Mouse (Mus musculus) ES-Bruce4 (cell line): Measurements from ENCODE around the gene Abracl. TPM values are rescaled to one million over a fixed set of nuclear protein-coding genes. Genes with fewer than 3 reads are reported as not detected.

ENCODE experiments used
- H3K27ac ChIP-seq: 2 replicates; pipeline ENCODE4 v1.5.1; 2012; ENCODE audit warnings: low read length, inconsistent platforms; ENCODE audit not compliant: insufficient read depth
- H3K27me3 ChIP-seq: 2 replicates; pipeline ENCODE4 v1.6.1; 2012; ENCODE audit warnings: mild to moderate bottlenecking, low read length, inconsistent platforms; ENCODE audit not compliant: control insufficient read depth, poor library complexity, insufficient read depth, severe bottlenecking
- H3K36me3 ChIP-seq: 2 replicates; pipeline ENCODE4 v1.6.1; 2012; ENCODE audit warnings: inconsistent platforms, mild to moderate bottlenecking, low read length, moderate library complexity; ENCODE audit not compliant: control insufficient read depth, poor library complexity, insufficient read depth, severe bottlenecking
- H3K4me1 ChIP-seq: one replicate; pipeline ENCODE4 v1.8.1; 2011; ENCODE audit warnings: low read length; ENCODE audit not compliant: control insufficient read depth, insufficient read depth
- H3K4me3 ChIP-seq: 2 replicates; pipeline ENCODE4 v1.5.1; 2011; ENCODE audit warnings: low read depth, mild to moderate bottlenecking, low read length
- H3K9ac ChIP-seq: 2 replicates; pipeline ENCODE4 v1.6.1; 2012; ENCODE audit warnings: low read depth, mild to moderate bottlenecking, inconsistent platforms; ENCODE audit not compliant: poor library complexity, severe bottlenecking
- H3K9me3 ChIP-seq: replicated peaks from 2 replicates; pipeline ENCODE4 v1.6.1; 2012; ENCODE audit warnings: mild to moderate bottlenecking, low read length, inconsistent platforms; ENCODE audit not compliant: control insufficient read depth, poor library complexity, insufficient read depth, severe bottlenecking
- CTCF ChIP-seq: IDR thresholded peaks from one replicate; pipeline ENCODE4 v1.8.1; 2011; ENCODE audit warnings: low read depth, low read length
- EP300 ChIP-seq: IDR thresholded peaks from 2 replicates; pipeline ENCODE4 v1.6.1; 2011; ENCODE audit warnings: low read depth, low read length; ENCODE audit not compliant: insufficient read depth
- POLR2A ChIP-seq: IDR thresholded peaks from one replicate; pipeline ENCODE4 v1.8.1; 2011; ENCODE audit warnings: low read length; ENCODE audit not compliant: insufficient read depth
- polyA plus RNA-seq: library from polyadenylated mRNA; stranded (reverse); fragments of >200 nt; gene quantifications from 2 replicates; pipeline ENCODE4 v1.2.4, GENCODE M21; 2011; ENCODE audit warnings: low read depth; ENCODE audit not compliant: missing spikeins, insufficient read depth, insufficient read length

Abracl gene
- polyA plus RNA-seq, 1 experiment: 58.5 TPM

DNA sequence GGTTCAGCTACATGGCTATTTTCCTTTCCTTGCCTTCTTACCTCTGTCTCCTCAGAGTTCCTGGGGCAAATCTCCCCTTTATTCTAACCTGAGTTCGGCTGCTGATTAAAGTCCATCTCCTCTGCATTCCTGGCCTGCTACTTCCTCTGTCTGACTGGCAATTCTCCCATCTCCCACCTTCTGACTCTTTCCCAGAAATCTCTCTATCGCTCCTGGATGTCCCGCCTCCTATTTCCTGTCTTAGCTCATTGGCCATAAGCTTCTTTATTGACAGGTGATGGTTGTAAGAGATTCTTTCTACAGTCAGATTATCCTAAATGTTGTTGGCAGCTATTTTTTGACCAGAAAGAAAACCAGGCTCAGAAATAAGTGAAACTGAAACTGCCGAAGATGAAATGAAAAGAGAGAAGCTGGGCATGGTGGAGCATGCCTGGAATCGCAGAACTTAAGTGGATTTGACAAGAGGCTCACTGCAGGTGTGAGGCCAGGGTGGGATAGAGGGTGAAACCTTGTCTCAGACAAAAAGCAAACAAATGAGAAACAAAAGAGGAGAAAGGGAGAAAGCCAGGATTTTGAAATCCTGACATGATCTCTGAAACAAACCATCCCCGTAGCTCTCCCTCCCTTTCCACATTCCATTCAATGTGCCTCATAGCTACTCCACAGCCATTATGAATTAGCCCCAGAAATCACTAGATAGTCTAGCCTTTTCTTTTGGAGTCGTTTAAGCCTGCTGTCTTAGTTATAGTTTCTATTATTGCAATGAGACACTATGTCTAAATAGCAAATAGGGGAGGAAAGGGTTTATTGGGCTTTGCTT, 17.7 kb downstream of the Abracl start:
- no peak overlapping the region for H3K4me3 ChIP-seq
- no peaks in the 10 kb centered on the region for H3K27me3 ChIP-seq
- H3K9ac ChIP-seq: no peak overlapping the region
- no peaks in the 10 kb centered on the region for H3K36me3 ChIP-seq
- H3K4me1 ChIP-seq: peaks cover 2% of the 10 kb centered on the region
- H3K27ac ChIP-seq: no peak overlapping the region
- H3K9me3 ChIP-seq: no peaks in the 10 kb centered on the region
- TF ChIP-seq POLR2A (no peak), CTCF (no peak), EP300 (no peak)

DNA sequence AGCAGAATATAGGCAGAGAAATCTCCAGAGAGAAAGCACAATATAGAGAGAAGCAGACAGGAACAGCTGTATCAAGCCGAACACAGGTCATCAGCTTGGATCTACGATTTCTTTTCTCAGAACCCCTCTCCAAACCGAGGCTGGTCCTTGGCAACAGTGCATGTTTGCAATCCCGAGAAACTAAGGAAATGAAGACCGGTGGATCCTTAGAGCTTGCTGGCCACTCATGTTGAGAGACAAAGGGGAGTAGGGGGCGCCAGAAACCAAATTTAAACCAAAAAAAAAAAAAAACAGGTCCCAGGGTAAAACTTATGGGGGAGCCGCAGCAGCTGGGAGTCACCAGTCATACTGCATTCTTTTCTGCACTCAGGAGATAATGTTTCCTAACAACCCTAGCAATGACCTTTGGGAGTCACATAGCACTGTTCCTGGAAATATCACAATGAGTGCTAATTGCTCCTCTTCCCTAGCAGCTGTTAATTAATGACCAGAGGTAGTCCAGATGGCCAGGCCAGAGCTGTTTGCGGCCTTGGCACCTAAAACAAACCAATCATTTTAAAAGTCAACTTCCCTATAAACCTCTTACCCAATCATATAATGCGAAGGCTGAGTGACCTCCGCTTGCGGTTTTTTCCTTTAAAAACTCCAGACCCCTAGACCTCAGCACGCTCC, 19.0 kb downstream of the Abracl start:
- Histone ChIP-seq H3K9ac (no peak overlapping the region), H3K4me1 (peaks cover 2% of the 10 kb centered on the region), H3K27ac (peak overlapping the region; percentile 72), H3K27me3 (no peaks in the 10 kb centered on the region), H3K36me3 (no peaks in the 10 kb centered on the region), H3K4me3 (no peak overlapping the region), H3K9me3 (no peaks in the 10 kb centered on the region)
- TF ChIP-seq CTCF (no peak), EP300 (no peak), POLR2A (no peak)

DNA sequence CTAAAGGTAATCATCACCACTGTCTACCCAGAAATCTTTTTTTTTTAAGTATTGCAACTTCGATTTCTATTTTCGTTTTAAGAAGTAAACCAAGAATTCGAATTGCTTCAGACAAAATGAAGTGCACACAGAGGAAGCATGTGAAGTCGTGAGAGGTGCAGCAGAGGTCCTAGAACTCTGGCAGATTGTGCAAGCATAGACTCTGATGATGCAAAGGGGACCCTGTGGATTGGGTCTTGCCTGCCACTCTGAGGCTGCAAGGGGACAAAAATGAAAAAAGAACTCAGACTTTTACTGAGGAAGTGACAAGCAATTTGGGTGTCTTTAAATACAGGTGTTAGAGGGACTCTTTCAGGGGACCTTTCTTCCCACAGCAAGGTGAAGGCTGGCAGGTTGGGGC, 32.5 kb downstream of the Abracl start:
- TF ChIP-seq EP300 (no peak), POLR2A (no peak), CTCF (no peak)
- no peak overlapping the region for H3K9ac ChIP-seq

DNA sequence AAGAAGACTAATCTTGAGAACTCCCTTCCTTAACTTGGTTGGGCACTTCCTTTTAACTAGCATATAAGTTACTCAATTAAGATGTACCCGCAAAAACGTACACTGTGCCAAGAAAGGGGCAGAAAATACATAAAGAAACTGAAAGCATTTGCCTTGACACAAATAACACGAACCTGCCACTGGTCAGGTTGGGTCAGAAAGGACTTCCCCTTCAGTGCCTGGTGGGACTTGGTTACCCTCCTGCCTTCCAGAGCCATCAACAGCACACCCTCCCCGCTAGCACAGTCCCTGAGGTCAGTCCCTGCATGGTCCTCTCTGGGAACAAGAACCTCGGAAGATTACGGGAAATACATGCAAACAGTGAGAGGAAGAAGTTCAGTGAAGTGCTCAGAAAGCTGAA, 34.0 kb downstream of the Abracl start:
- H3K4me3 ChIP-seq: no peak overlapping the region
- no peaks in the 10 kb centered on the region for H3K4me1 ChIP-seq
- TF ChIP-seq CTCF (no peak), POLR2A (no peak), EP300 (no peak)
- no peaks in the 10 kb centered on the region for H3K36me3 ChIP-seq
- no peaks in the 10 kb centered on the region for H3K9me3 ChIP-seq
- H3K27ac ChIP-seq: no peak overlapping the region
- no peaks in the 10 kb centered on the region for H3K27me3 ChIP-seq
- H3K9ac ChIP-seq: no peak overlapping the region

More for the DNA sequence above, 32.5 kb downstream of the Abracl start:
- Histone ChIP-seq H3K4me1 (no peaks in the 10 kb centered on the region), H3K4me3 (no peak overlapping the region), H3K27me3 (no peaks in the 10 kb centered on the region), H3K27ac (no peak overlapping the region), H3K9me3 (no peaks in the 10 kb centered on the region), H3K36me3 (no peaks in the 10 kb centered on the region)

DNA sequence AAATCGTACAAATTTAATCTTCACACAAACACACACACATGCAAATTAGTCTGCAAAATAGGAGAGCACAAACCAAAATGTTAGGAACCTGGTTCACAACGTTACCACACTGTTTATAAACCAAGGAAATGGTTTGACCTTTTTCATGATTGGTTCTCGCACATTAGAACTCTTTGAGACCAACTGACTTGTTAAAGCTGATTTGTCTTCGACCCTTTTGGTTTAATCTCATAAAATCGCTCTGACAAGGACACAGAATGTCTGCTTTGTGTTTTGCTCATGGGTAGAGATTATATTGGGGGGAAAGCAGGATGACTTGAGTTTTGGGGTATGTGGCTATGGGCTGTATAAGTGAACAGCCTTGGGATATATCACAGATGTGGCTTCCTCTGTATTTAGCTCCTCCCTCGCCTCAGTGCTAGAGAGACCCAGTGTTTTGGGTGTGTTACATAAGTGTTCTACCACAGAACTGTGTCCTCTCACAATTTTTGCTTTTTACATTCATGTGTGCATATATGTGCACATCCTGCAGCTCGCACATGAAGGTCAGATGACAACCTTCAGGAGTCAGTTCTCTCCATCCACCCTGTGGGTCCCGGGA, 35.2 kb downstream of the Abracl start:
- no peak for TF ChIP-seq EP300
- H3K4me3 ChIP-seq: no peak overlapping the region

DNA sequence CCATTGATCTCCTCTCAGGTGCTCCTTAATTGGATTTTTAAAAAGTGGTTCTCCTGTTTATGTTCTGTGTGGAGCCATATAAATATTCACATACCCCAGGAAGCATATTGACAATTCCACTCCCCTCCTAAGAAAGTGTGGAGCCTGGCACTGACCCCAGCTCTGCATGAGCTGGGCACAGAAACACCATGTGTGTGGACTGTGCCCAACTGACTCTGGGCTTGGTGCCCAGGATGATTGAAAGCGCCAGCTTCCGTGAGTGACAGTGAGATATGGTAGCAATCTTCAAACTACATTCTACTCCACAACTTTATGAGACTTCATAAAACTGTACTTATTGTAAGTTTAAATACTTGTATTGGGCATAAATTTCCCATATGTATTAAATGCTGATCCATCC, 39.8 kb downstream of the Abracl start:
- H3K4me1 ChIP-seq: no peaks in the 10 kb centered on the region
- H3K9ac ChIP-seq: no peak overlapping the region
- no peaks in the 10 kb centered on the region for H3K36me3 ChIP-seq
- no peak overlapping the region for H3K4me3 ChIP-seq
- no peaks in the 10 kb centered on the region for H3K9me3 ChIP-seq
- TF ChIP-seq EP300 (no peak), POLR2A (no peak), CTCF (no peak)
- H3K27me3 ChIP-seq: no peaks in the 10 kb centered on the region
- no peak overlapping the region for H3K27ac ChIP-seq

More for the DNA sequence above, 35.2 kb downstream of the Abracl start:
- Histone ChIP-seq H3K36me3 (no peaks in the 10 kb centered on the region), H3K27ac (no peak overlapping the region), H3K4me1 (no peaks in the 10 kb centered on the region), H3K9me3 (no peaks in the 10 kb centered on the region), H3K9ac (no peak overlapping the region), H3K27me3 (no peaks in the 10 kb centered on the region)
